Mouse (Mus musculus) testis, adult 2 months (tissue): ENCODE measurements around the gene Prmt1.

ENCODE experiments used
- CTCF ChIP-seq: fragments of 200-500 bp; IDR thresholded peaks from 2 replicates; pipeline ENCODE4 v1.5.1; 2012; ENCODE audit warnings: low read depth, mild to moderate bottlenecking, inconsistent platforms, low read length, moderate library complexity; ENCODE audit not compliant: control insufficient read depth, insufficient read depth, insufficient replicate concordance
- POLR2A ChIP-seq: fragments of 200-500 bp; IDR thresholded peaks from 2 replicates; pipeline ENCODE4 v1.6.1; 2012; ENCODE audit warnings: low read depth, mild to moderate bottlenecking, inconsistent platforms, low read length, moderate library complexity; ENCODE audit not compliant: control insufficient read depth

- TF ChIP-seq POLR2A (no peak), CTCF (no peak)
Measured at GRCm38 (mm10) chr7:45025601-45026220, 39.3 kb upstream of the Prmt1 start.
